Mouse (Mus musculus) midbrain, embryonic 13.5 days (tissue): ENCODE measurements around the gene Tmem51. TPM values are rescaled to one million over a fixed set of nuclear protein-coding genes. Genes with fewer than 3 reads are reported as not detected.

Experiments
- ATAC-seq: fragments of 200-750 bp; cut with Nextera tagmentation; 2 replicates; pipeline ENCODE4 v1.8.0; 2017; ENCODE audit warnings: mild to moderate bottlenecking, moderate TSS enrichment, moderate library complexity
- H3K27ac ChIP-seq: fragments of 300-500 bp; sonication (generic); 2 replicates; pipeline ENCODE4 v1.5.1; 2015; ENCODE audit warnings: inconsistent platforms, mild to moderate bottlenecking, moderate library complexity
- H3K27me3 ChIP-seq: fragments of 300-500 bp; sonication (generic); 2 replicates; pipeline ENCODE4 v1.6.1; 2015; ENCODE audit warnings: mild to moderate bottlenecking, inconsistent platforms
- H3K36me3 ChIP-seq: fragments of 300-500 bp; sonication (generic); 2 replicates; pipeline ENCODE4 v1.6.1; 2015; ENCODE audit warnings: mild to moderate bottlenecking, inconsistent platforms
- H3K4me1 ChIP-seq: fragments of 300-500 bp; sonication (generic); replicated peaks from 2 replicates; pipeline ENCODE4 v1.6.1; 2015; ENCODE audit warnings: inconsistent platforms
- H3K4me2 ChIP-seq: fragments of 300-500 bp; sonication (generic); replicated peaks from 2 replicates; pipeline ENCODE4 v1.6.1; 2015; ENCODE audit warnings: moderate library complexity, mild to moderate bottlenecking, inconsistent platforms
- H3K4me3 ChIP-seq: fragments of 300-500 bp; sonication (generic); replicated peaks from 2 replicates; pipeline ENCODE4 v1.5.1; 2015; ENCODE audit warnings: mild to moderate bottlenecking, inconsistent platforms
- H3K9ac ChIP-seq: fragments of 300-500 bp; sonication (generic); replicated peaks from 2 replicates; pipeline ENCODE4 v1.6.1; 2015; ENCODE audit warnings: mild to moderate bottlenecking, inconsistent platforms
- H3K9me3 ChIP-seq: fragments of 300-500 bp; sonication (generic); 2 replicates; pipeline ENCODE4 v1.6.1; 2016; ENCODE audit warnings: mild to moderate bottlenecking, inconsistent platforms
- WGBS: fragments of 180-500 bp; shearing (Covaris S2); methylation state at CpG from one replicate; pipeline ENCODE4 v1.1.7; 2015; 5-methylcytosine and 5-hydroxymethylcytosine counted together
- polyA plus RNA-seq: library from polyadenylated mRNA; unstranded; fragments of >200 nt; fragmentation: Nextera tagmentation; extraction: Ambion mirVana; gene quantifications from 2 replicates; pipeline ENCODE4 v1.2.1, GENCODE M21; 2015

Tmem51 gene
- polyA plus RNA-seq, 1 experiment from 2014 or later: 6.4 TPM

DNA sequence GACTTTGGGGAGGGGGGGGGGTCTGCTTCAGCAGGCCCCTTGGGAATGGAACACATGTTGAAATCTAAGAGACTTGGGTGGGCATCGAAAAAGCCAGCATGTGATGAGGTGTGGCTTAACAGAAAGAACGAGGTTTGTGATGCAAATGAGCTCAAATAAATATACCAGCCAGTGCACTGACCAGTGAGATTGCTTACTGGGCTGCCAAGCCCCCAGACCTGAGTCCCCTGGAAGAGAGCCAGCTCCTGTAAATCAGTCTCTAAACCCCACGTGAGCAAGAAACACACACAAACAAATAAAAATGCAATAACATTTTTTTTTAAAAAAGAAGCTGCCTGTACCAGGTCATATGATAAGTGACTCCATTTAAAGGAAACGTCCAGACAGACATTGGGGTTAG lies 17.5 kb downstream of the Tmem51 start:
- Histone ChIP-seq H3K9ac (no peak overlapping the region), H3K27me3 (peaks cover 20% of the 10 kb centered on the region; the same call in 1 of the 2 replicates), H3K4me2 (no peak overlapping the region), H3K9me3 (no peaks in the 10 kb centered on the region), H3K4me1 (peaks cover 22% of the 10 kb centered on the region), H3K27ac (no peak overlapping the region), H3K36me3 (no peaks in the 10 kb centered on the region), H3K4me3 (no peak overlapping the region)
- 37% methylated on average over 4 of the region's 4 CpGs for WGBS
- no peak for ATAC-seq

DNA sequence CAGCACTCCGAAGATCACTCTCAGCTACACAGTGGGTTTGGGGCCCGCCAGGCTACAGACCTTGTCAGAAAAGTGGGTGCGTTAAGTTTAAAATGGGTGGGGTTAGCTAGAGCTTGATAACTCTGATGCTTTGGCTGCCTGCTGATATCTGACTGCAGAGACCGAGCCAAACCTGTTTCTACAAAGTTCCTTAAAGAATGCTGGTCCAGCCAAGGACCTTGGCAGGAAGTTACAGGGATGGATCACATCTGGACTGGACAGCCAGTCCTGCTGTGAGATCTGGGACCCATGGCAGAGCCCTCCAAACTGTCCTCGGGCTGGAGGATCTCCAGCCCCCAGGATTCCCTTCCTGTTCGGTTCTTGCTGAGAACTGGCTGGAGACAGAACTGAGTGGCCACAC lies 18.3 kb downstream of the Tmem51 start:
- Histone ChIP-seq H3K9ac (no peak overlapping the region), H3K4me2 (no peak overlapping the region), H3K9me3 (no peaks in the 10 kb centered on the region), H3K27ac (no peak overlapping the region), H3K4me1 (peaks cover 18% of the 10 kb centered on the region), H3K4me3 (no peak overlapping the region), H3K36me3 (no peaks in the 10 kb centered on the region), H3K27me3 (peaks cover 13% of the 10 kb centered on the region; the same call in 1 of the 2 replicates)
- 84% methylated on average over 6 of the region's 6 CpGs for WGBS
- no peak for ATAC-seq

DNA sequence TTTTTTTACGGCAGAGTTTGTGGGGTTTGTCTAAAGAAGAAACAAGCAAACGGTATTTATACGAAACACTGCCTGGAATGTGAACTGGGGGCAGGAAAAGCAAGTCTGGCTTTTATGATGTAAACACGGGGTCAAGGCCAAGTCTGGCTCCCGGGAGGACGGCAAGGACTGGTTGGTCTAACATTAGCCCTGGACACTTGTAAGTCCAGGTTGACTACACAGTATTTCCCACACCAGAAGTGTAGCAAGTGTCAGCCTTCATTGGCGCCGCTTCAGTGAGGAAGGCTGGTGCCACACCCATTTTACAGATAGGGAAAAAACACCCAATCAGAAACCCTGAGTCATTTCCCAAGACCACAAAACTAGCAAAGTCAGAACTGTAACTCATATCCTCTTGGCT lies 18.8 kb downstream of the Tmem51 start:
- H3K9me3 ChIP-seq: no peaks in the 10 kb centered on the region
- H3K27me3 ChIP-seq: peaks cover 8% of the 10 kb centered on the region; the same call in 1 of the 2 replicates
- peaks cover 18% of the 10 kb centered on the region for H3K4me1 ChIP-seq
- ATAC-seq: no peak
- H3K4me2 ChIP-seq: no peak overlapping the region
- H3K36me3 ChIP-seq: no peaks in the 10 kb centered on the region
- WGBS: 73% methylated on average over 8 of the region's 8 CpGs
- no peak overlapping the region for H3K4me3 ChIP-seq
- H3K9ac ChIP-seq: no peak overlapping the region
- H3K27ac ChIP-seq: no peak overlapping the region

DNA sequence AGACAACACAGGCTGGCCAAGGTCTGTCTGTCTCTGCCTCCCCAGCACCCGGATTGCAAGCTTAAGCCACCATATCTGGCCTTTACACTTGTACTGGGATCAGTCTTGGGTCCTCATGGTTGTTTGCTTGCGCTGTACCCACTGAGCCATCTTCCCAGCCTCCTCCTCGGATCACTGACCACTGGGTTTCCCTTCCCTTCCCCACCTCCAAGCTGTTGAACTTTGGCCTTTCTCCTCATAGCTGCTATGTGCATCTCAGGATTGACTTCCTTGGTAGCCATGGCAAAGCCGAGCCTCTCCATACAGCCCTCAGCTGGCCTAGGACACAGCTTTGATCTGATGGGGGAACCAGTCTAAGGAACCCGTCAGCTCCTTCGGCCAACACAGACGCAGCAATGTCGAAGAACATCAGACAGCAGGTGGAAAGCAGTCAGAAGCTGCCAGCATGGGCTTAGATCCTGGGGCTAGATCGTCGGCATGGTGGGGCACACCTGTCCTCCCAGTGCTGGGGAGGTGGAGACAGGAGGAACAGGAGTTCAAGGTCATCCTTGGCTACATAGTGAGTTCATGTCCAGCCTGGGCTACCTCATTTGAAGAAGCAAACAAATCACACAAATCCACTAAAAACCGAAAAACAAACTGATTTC lies 19.4 kb downstream of the Tmem51 start:
- Histone ChIP-seq H3K27ac (no peak overlapping the region), H3K9ac (no peak overlapping the region), H3K4me2 (no peak overlapping the region), H3K9me3 (no peaks in the 10 kb centered on the region), H3K4me1 (peaks cover 18% of the 10 kb centered on the region), H3K4me3 (no peak overlapping the region), H3K27me3 (peaks cover 6% of the 10 kb centered on the region; the same call in 1 of the 2 replicates), H3K36me3 (no peaks in the 10 kb centered on the region)
- no peak for ATAC-seq
- WGBS: 91% methylated on average over 11 of the region's 11 CpGs

DNA sequence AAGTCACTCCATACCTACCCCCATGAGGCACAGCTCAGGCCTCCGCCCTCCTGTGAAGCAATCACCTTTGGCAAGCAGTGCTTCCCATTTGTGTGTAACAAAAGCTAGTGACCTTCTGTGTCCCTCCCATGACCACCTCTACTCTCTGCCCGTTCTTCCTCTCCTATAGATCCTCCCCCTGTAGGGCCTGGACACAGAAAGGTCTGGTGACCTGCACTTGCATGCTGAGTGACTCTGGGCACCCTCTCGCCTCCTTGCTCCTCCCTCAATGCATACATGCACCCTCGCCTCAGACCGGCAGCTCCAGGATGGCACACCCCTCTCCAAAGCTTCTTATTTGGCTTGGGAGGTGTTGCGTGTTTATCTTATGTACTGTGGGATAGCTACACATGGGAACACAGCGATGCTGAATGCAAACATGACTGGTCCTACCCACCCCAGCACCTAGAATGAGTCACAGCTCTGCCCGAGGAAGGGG lies 21.0 kb downstream of the Tmem51 start:
- Histone ChIP-seq H3K36me3 (no peaks in the 10 kb centered on the region), H3K4me1 (peaks cover 11% of the 10 kb centered on the region), H3K27ac (no peak overlapping the region), H3K9me3 (no peaks in the 10 kb centered on the region), H3K4me2 (no peak overlapping the region), H3K9ac (no peak overlapping the region), H3K27me3 (peaks cover 6% of the 10 kb centered on the region; the same call in 1 of the 2 replicates), H3K4me3 (no peak overlapping the region)
- no peak for ATAC-seq
- WGBS: 86% methylated on average over 8 of the region's 8 CpGs

DNA sequence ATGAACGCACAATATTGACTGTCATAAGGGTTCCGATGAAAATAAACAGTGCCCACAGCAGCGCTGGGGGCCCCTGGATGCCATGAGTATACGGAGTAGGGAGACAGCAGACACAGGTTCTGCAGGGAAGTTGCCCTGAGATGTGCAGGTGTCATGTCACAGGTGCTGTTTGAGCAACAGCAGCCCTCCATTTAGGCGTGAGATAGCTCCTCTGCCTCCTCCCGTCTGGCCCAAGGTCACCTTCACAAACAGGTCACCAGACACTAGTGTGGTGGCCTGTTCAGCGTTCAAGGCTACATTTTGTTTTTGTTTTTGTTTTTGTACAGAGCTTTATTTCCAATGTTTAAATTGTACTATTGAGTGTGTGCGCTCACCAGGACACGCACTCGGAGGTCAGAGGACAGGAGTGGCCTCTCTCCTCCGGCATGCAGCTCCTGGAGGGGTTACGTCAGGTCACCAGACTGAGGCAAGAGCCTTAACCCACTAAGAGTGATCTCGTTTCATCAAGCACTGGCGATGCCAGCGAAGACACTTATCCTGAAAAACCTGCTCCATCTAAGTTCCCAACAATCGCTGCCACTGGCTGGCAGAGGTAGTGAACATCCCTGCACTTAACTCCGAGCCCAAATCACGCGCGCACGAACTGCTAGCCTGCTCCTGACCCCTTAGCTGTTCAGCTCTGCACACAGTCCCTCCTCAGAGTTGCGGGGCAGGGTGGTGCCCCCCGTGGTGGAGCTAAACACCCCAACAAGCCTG lies 22.4 kb downstream of the Tmem51 start:
- no peak for ATAC-seq

DNA sequence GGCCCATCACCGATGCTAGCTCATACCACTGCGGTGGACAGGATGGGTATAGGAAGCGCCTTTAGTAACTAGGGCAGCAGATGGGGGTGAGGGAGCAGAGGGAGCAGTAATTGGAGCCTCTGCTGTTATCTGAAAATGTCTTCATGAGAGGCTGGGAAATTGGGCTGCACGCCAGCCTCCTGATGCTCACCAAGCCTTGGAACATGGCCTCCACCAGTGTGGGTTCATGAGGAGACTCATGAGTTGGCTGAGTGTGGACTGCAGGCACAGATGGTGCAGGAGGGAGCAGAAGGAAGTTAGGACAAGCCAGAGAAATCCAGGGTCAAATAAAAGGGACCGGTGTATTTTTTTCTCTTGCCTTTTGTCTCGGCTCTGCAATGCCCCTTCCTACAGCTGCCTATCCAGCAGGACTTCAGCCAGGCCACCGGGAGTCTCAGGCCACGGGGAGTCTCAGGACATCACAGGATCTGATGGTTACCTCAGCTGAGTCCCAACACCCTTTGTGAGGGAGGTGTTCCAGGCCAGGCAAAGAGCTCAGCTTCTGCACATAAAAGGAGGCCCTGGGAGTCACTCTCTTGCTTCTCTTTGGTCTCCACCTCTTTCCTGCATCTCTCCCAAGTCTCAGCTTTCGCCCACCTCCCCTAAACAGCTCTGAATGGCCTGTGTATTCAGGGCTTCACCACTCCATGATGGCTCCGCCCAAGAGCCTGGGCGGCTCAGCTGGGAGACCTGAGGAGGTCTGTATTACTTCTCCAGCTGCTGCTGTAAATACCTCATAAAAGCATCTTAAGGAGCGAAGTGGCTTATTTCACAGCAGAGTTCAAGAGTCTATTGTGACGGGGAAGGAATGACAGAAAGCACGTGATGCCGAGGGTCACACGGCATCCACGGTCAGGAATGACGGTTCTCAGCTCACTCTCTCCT lies 23.4 kb downstream of the Tmem51 start:
- Histone ChIP-seq H3K9ac (no peak overlapping the region), H3K4me3 (no peak overlapping the region), H3K36me3 (no peaks in the 10 kb centered on the region), H3K4me2 (no peak overlapping the region), H3K27me3 (no peaks in the 10 kb centered on the region), H3K27ac (no peak overlapping the region), H3K4me1 (0 out of 2 replicates have a peak, but pooled peaks cover 7% of the 10 kb centered on the region), H3K9me3 (no peaks in the 10 kb centered on the region)
- WGBS: 61% methylated on average over 18 of the region's 18 CpGs
- no peak for ATAC-seq

More for the DNA sequence above, 22.4 kb downstream of the Tmem51 start:
- H3K36me3 ChIP-seq: no peaks in the 10 kb centered on the region
- H3K9me3 ChIP-seq: no peaks in the 10 kb centered on the region
- 80% methylated on average over 23 of the region's 23 CpGs for WGBS
- H3K4me1 ChIP-seq: peaks cover 12% of the 10 kb centered on the region
- no peak overlapping the region for H3K4me3 ChIP-seq
- H3K4me2 ChIP-seq: no peak overlapping the region
- H3K27me3 ChIP-seq: no peaks in the 10 kb centered on the region
- no peak overlapping the region for H3K27ac ChIP-seq
- no peak overlapping the region for H3K9ac ChIP-seq

DNA sequence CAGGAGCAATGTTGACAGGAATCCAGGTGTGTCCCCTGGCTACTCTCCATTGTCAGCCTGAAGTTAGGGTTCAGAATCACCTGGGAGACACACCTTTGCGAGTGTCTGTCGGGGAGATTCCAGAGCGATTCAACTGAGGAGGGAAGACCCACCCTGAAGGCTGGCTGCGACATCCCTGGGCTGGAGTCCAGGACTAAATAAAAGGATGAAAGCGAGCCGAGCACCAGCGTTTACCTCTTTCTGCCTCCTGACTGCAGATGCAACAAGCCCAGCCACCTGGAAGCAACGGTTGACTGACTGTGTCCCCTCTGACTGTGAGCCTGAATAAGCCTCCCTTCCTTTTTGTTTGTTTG lies 24.3 kb downstream of the Tmem51 start:
- H3K9ac ChIP-seq: no peak overlapping the region
- H3K4me2 ChIP-seq: no peak overlapping the region
- no peaks in the 10 kb centered on the region for H3K9me3 ChIP-seq
- WGBS: 87% methylated on average over 8 of the region's 8 CpGs
- H3K27ac ChIP-seq: no peak overlapping the region
- no peaks in the 10 kb centered on the region for H3K27me3 ChIP-seq
- 0 out of 2 replicates have a peak, but pooled peaks cover 7% of the 10 kb centered on the region for H3K4me1 ChIP-seq
- ATAC-seq: no peak
- no peaks in the 10 kb centered on the region for H3K36me3 ChIP-seq
- H3K4me3 ChIP-seq: no peak overlapping the region

DNA sequence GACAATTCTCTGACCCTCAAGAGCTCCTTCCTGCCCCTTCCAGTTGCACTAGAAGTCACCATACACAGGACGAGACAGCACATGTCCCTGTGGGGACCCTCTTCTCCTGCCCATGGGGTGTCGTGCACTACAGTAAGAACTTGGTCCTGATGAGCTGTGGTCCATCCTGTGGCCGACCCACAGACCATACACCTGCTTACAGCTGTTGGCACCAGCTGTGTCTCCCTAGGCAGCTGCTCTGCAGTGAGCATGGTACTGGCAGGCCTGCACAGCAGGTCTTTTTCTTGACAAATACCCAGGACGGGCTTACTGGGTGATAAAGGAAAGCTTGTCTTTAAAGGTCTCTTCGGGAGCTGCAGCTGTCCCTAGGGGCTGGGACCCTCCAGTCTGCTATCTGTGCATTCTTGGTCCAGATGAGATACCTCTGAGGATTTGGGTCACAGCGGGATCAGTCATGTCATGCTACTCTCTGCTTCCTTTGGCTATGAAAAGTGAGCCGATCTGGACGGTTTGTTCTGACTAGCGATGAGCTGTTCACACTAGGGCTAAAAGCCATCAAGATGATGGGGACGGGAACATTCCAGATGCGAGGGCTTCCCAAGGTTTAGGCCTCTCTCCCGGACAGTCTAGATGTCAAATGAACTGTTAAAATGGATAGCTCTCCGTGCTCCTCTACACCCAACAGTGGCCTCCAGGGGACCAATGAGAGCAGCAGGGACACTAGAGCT lies 24.8 kb downstream of the Tmem51 start:
- Histone ChIP-seq H3K4me3 (no peak overlapping the region), H3K36me3 (no peaks in the 10 kb centered on the region), H3K27me3 (no peaks in the 10 kb centered on the region), H3K4me1 (0 out of 2 replicates have a peak, but pooled peaks cover 7% of the 10 kb centered on the region), H3K4me2 (no peak overlapping the region), H3K9ac (no peak overlapping the region), H3K9me3 (no peaks in the 10 kb centered on the region), H3K27ac (no peak overlapping the region)
- ATAC-seq: no peak
- 76% methylated on average over 13 of the region's 13 CpGs for WGBS

DNA sequence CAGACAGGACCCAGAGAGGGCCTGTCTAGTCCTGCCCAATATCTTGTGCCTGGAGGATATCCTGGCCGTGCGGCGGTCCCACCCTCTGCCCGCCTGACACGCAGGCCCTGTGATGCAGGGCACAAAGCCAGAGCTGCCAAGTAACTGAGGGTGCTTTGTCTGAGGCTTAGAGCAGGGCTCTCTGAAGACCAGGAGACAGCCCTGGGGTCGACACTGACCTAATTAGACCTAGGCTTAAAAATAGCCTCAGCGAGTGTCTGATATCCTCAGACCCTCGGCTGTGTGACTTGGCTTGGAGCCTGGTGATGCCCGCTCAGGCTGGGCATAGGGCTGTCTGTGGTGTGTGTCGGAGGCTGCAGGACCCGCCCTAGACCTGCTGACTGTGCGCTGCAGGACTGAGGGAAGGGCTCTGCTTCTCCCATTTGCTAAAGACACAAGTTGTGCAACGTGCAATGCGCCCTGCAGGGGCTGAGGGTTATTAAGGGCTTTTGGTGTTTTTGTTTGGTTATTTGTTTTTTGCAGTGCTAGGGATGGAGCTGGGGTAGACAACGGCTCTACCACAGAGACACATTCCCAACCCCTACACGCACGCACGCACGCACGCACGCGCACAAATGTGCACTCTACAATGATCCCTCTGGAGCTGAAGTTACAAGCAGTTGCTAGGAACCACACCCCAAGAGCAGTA lies 26.4 kb downstream of the Tmem51 start:
- Histone ChIP-seq H3K9me3 (no peaks in the 10 kb centered on the region), H3K4me3 (no peak overlapping the region), H3K4me1 (0 out of 2 replicates have a peak, but pooled peaks cover 7% of the 10 kb centered on the region), H3K4me2 (no peak overlapping the region), H3K9ac (no peak overlapping the region), H3K36me3 (no peaks in the 10 kb centered on the region), H3K27me3 (no peaks in the 10 kb centered on the region), H3K27ac (no peak overlapping the region)
- WGBS: 80% methylated on average over 22 of the region's 22 CpGs
- ATAC-seq: peak; percentile 57

DNA sequence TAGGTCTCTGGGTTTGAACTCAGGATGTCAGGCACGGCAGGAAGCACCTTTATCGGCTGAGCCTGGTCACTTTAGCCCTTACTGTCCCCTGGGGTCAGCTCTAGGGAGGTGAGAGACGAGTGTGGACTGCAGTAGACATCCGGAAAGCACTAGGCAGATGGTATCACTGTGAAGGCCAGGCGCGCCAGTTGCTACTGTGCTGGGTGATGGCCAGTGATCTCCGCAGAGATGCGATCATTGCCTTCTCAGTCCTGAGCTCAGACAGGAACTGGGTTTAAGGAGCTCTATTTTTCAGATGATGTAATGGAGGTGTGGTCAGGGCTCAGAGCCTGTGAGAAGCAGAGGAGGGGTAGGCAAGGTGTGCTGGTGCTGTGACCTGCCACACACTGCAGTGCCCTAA lies 28.5 kb downstream of the Tmem51 start:
- Histone ChIP-seq H3K4me1 (0 out of 2 replicates have a peak, but pooled peaks cover 4% of the 10 kb centered on the region), H3K9me3 (no peaks in the 10 kb centered on the region), H3K4me3 (no peak overlapping the region), H3K36me3 (no peaks in the 10 kb centered on the region), H3K27me3 (no peaks in the 10 kb centered on the region), H3K27ac (no peak overlapping the region), H3K4me2 (no peak overlapping the region), H3K9ac (no peak overlapping the region)
- WGBS: 87% methylated on average over 8 of the region's 8 CpGs
- ATAC-seq: no peak
